Mouse (Mus musculus) CD4-positive, CD25-positive, alpha-beta regulatory T cell, adult 4 months (primary cell): ENCODE measurements around the gene Csnk2b. TPM values are rescaled to one million over a fixed set of nuclear protein-coding genes. Genes with fewer than 3 reads are reported as not detected.

ENCODE experiments used
- ATAC-seq: one replicate; pipeline ENCODE4 v1.8.0; 2017
- polyA plus RNA-seq, 2 experiments: library from polyadenylated mRNA; unstranded; fragments of 100-300 nt; shearing (Covaris generic); gene quantifications; one replicate each; pipeline ENCODE4 v1.2.1; 2017

Csnk2b gene
- 100 to 1,000 TPM; 243 to 284 TPM for polyA plus RNA-seq

GRCm38 (mm10) chr17:35121871-35122303 lies at the start of gene Csnk2b:
Gene Csnk2b, minus strand, starts transcription at chr17:35122053.
- no peak for ATAC-seq

DNA sequence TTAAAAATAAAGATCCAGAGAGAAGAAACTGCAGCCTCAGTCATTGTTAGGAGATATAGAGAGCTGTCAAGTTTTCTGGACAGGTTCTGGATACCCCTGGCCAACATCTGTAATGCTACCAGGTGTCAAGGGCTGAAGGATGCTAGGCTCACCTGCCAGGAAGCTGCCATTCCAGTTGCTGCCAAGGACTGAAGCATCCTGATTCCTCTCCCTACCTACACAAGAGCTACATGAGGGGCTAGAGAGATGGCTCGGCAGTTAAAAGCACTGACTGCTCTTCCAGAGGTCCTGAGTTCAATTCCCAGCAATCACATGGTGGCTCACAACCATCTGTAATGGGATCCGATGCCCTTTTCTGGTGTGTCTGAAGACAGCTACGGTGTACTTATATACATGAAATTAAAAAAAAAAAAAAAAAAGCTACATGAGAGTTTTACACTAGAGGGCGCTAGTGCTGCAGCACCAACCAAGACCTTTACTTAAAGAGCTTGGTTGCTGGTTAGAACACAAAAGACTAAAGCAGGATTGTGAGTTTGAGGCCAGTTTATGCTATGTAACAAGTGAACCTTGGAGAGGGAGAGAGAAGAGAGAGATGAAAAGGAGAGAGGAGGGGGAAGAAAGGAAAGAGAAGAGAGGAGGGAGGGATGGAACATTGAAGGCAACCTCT lies 46.8 kb upstream of the Csnk2b start:
- no peak for ATAC-seq

DNA sequence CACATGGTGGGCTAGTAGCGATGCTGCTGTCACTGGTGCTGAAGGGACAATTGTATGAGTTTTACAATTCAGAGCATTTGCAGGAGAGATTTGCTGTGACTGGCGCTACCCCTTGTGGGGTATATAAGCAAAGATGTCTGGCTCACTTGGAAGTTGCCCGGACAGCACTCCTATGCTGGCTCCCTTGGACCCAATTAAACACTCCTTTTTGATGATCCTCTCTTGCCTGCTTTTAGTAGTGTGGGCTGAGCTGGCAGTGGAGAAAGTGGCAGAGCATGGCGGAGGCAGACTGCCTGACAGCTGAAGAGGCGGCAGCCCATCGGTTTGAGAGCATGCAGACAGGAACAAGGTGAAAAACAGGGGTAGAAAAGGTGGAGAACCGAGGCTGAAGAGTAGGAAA lies 45.9 kb upstream of the Csnk2b start:
- no peak for ATAC-seq

GRCm38 (mm10) chr17:35166352-35167035 lies 44.6 kb upstream of the Csnk2b start:
- ATAC-seq, result no peak

- ATAC-seq, result peak; percentile 1
Measured at GRCm38 (mm10) chr17:35165451-35166155, 43.8 kb upstream of the Csnk2b start.

DNA sequence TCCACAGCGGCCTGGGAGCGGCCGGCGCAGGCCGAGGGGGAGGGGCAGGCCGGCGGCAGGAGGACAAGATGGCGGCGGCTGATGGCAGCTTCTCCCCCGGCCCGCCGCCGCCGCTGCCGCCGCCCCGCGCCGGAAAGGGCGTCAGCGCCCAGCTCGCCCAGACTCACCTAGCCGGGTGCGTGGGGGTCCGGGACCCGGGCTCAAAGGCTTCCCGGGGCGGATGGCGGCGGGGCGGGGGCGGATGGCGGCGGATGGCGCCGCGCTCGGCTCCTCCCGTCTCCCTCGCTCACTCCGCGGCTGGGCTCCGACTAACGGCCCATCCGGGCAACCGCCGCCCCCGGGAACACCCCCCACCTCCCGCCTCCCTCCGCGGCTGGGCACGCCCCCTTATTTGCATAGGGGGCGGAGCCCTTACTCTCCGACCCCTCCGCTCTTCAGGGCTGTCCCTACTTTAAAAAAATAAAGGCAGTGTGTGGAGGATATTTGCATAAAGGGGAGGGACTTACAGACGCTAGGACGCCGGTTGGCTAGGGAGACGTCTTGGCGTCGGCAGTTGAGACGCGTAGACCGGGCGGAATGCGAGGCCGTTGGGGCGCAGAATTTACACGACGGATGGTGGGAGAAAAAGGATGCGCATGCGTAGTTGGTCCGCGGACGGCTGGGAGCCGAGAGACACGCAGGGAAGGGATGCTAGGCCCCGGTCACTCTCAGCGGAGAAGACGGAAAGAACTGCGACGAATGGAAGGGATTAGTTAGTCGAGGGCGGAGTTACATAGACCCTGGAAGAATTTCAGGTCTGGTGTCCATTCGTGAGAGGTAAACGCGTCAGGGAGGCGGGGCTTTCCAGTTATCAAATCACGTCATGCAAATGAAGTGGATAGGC lies 43.0 kb upstream of the Csnk2b start, which contains the start of gene Prrc2a:
Prrc2a (minus strand) TSS at position 330 of the 883 bp plus-strand sequence.
- ATAC-seq, result peak; percentile 90

GRCm38 (mm10) chr17:35164218-35164567 lies 42.3 kb upstream of the Csnk2b start:
- no peak for ATAC-seq

- no peak for ATAC-seq
Measured at GRCm38 (mm10) chr17:35163326-35164081, 41.7 kb upstream of the Csnk2b start.

DNA sequence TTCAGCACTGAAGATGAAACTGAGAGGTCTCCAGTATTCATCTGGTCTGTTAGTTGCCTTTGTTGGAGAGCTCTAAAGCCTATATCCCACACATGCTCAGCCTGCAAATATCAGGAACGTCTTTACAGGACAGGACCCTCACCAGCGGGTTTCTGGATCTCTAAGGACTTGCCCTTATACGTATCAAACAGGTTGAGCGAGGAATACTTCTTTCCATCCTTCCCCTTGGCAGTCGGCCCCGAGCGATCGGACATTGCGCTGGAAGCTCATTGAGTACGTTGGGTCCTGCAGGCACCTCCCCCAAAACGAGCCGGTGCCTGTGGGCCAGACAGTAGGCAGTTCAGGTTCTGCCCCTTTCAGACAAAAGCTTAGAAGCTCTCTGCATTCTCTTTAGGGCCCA lies 40.9 kb upstream of the Csnk2b start:
- ATAC-seq, result no peak

DNA sequence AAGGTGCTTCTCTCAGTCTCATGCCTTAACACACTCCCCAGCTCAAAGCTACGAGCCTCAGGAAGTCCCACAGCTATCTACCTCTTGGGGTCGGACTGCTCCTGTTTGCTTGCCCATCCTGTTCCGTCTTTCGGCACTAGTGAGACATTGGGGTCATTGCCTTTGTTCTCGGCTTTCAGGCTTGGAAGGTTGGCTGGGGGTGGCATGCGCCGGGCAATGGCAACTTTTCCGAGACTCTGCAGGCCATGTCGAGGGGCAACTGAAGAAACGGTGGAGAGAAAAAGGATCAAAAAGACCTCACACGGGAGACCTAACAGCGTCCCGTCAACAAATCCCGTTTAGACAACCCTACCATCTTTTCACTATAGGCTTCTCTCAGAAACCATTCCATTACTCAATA lies 40.3 kb upstream of the Csnk2b start:
- ATAC-seq, result no peak

GRCm38 (mm10) chr17:35161421-35161820 lies 39.6 kb upstream of the Csnk2b start:
- no peak for ATAC-seq

DNA sequence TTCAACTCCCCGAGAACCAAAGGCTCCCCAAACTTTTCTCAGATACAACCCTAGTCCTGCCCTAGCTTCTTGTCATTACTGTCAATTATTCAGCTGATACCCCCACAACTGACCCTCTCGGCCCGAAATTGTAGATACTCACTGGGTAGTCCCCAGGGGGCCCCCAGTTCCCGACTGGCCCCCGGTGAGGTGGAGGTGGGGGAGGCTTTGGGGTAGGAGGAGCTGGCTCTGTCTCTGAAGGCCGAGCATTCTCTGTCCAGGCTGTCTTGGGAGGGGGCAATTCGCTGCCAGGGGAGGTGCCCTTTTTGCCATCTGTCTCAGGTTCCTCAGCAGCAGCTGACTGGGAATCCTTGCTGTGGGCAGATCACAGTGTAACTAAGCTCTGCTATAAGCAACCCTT lies 37.8 kb upstream of the Csnk2b start:
- no peak for ATAC-seq

- no peak for ATAC-seq
Measured at GRCm38 (mm10) chr17:35158850-35159593, 37.2 kb upstream of the Csnk2b start.

GRCm38 (mm10) chr17:35157661-35158175 lies 35.9 kb upstream of the Csnk2b start:
- no peak for ATAC-seq

GRCm38 (mm10) chr17:35157254-35157653 lies 35.4 kb upstream of the Csnk2b start:
- ATAC-seq, result no peak

GRCm38 (mm10) chr17:35156461-35157200 lies 34.8 kb upstream of the Csnk2b start:
- no peak for ATAC-seq

GRCm38 (mm10) chr17:35155451-35155850 lies 33.6 kb upstream of the Csnk2b start:
- ATAC-seq, result no peak

- no peak for ATAC-seq
Measured at GRCm38 (mm10) chr17:35154616-35155015, 32.8 kb upstream of the Csnk2b start.

- ATAC-seq, result no peak
Measured at GRCm38 (mm10) chr17:35153931-35154330, 32.1 kb upstream of the Csnk2b start.

DNA sequence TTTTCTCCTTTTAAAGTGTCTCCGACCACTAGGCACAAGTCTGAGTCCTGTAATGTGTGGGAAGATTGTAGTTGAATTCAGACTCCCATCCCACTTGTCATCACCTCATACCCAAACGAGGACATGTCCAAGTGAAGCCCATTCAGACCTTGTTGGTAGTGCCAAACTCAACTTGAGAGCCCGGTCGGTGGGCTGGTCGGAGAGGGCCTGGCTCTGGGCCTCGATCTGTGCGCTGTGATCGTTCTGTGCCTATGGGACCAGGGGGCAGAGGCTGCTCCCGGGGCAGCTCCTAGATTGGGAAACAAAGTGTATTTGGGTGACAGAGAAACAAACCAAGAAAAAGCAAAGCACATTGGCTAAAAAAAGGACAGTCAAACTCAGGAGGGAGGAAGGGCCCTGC lies 31.2 kb upstream of the Csnk2b start:
- ATAC-seq, result no peak
